Mouse (Mus musculus) bone marrow macrophage, adult 2 months (primary cell): ENCODE data around the gene Shc1.

Experiments used
- CTCF ChIP-seq: IDR thresholded peaks from 2 replicates; pipeline ENCODE4 v1.5.1; 2012; ENCODE audit warnings: low read depth, mild to moderate bottlenecking, low read length, moderate library complexity
- POLR2A ChIP-seq: IDR thresholded peaks from 2 replicates; pipeline ENCODE4 v1.6.1; 2012; ENCODE audit warnings: mild to moderate bottlenecking, low read depth, low read length, borderline replicate concordance

GRCm38 (mm10) chr3:89388901-89389740 lies 29.1 kb upstream of the Shc1 start:
- TF ChIP-seq POLR2A, result no peak
- TF ChIP-seq CTCF, result no peak
